Mouse (Mus musculus) stomach, postnatal 0 days (tissue): ENCODE measurements around the gene Olfr403. TPM values are rescaled to one million over a fixed set of nuclear protein-coding genes. Genes with fewer than 3 reads are reported as not detected.

Source experiments
- ATAC-seq: fragments of 200-750 bp; cut with Nextera tagmentation; 2 replicates; pipeline ENCODE4 v1.8.0; 2017; ENCODE audit not compliant: low FRiP score, low TSS enrichment
- DNase-seq: peaks from one replicate; pipeline ENCODE4 v3.0.0-alpha.2; 2016; ENCODE audit warnings: low spot score
- H3K27ac ChIP-seq: fragments of 300-500 bp; sonication (generic); replicated peaks from 2 replicates; pipeline ENCODE4 v1.5.1; 2014; ENCODE audit warnings: mild to moderate bottlenecking, control low read depth
- H3K27me3 ChIP-seq: fragments of 300-500 bp; sonication (generic); 2 replicates; pipeline ENCODE4 v1.6.1; 2014; ENCODE audit warnings: low read length; ENCODE audit not compliant: control insufficient read depth, insufficient read depth
- H3K36me3 ChIP-seq: fragments of 300-500 bp; sonication (generic); 2 replicates; pipeline ENCODE4 v1.6.1; 2014; ENCODE audit warnings: low read length, mixed read lengths; ENCODE audit not compliant: control insufficient read depth, insufficient read depth
- H3K4me1 ChIP-seq: fragments of 300-500 bp; sonication (generic); replicated peaks from 2 replicates; pipeline ENCODE4 v1.6.1; 2014; ENCODE audit warnings: antibody characterized with exemption; ENCODE audit not compliant: control insufficient read depth, insufficient read depth
- H3K4me2 ChIP-seq: fragments of 300-500 bp; sonication (generic); replicated peaks from 2 replicates; pipeline ENCODE4 v1.6.1; 2014; ENCODE audit warnings: low read depth, mild to moderate bottlenecking, control low read depth, moderate library complexity
- H3K4me3 ChIP-seq: fragments of 300-500 bp; sonication (generic); 2 replicates; pipeline ENCODE4 v1.5.1; 2014; ENCODE audit warnings: low read depth, low read length, control low read depth
- H3K9ac ChIP-seq: fragments of 300-500 bp; sonication (generic); 2 replicates; pipeline ENCODE4 v1.6.1; 2014; ENCODE audit warnings: mild to moderate bottlenecking, low read length, control low read depth, mixed read lengths
- H3K9me3 ChIP-seq: fragments of 300-500 bp; sonication (generic); 2 replicates; pipeline ENCODE4 v1.6.1; 2016; ENCODE audit warnings: low read length; ENCODE audit not compliant: control insufficient read depth
- CTCF ChIP-seq: IDR thresholded peaks from 2 replicates; pipeline ENCODE4 v1.5.1; 2016; ENCODE audit warnings: antibody characterized with exemption, low read depth, mild to moderate bottlenecking, moderate library complexity
- EP300 ChIP-seq: optimal IDR thresholded peaks from 2 replicates; pipeline ENCODE3; 2016; ENCODE audit warnings: antibody characterized with exemption
- WGBS: fragments of 180-500 bp; shearing (Covaris S2); extraction: QIAGEN DNeasy Blood & Tissue Kit; methylation state at CpG from one replicate; pipeline ENCODE4 v1.1.7; 2014; 5-methylcytosine and 5-hydroxymethylcytosine counted together
- polyA plus RNA-seq: library from polyadenylated mRNA; unstranded; fragments of >200 nt; fragmentation: Nextera tagmentation; extraction: Ambion mirVana; gene quantifications from 2 replicates; pipeline ENCODE4 v1.2.1, GENCODE M21; 2015

The Olfr403 gene
- polyA plus RNA-seq, 1 experiment from 2014 or later = not detected

- no peak overlapping the region for H3K4me2 ChIP-seq
- H3K9ac ChIP-seq = no peak overlapping the region
- DNase-seq = no peak
- H3K27me3 ChIP-seq = no peaks in the 10 kb centered on the region
- H3K36me3 ChIP-seq = no peaks in the 10 kb centered on the region
- H3K4me1 ChIP-seq = no peaks in the 10 kb centered on the region
- 67% methylated on average over 4 of the region's 4 CpGs for WGBS
- H3K9me3 ChIP-seq = no peaks in the 10 kb centered on the region
- peak; percentile 74 for ATAC-seq
- H3K4me3 ChIP-seq = no peak overlapping the region
- TF ChIP-seq CTCF (no peak), EP300 (no peak)
- no peak overlapping the region for H3K27ac ChIP-seq
Measured at GRCm38 (mm10) chr11:74183745-74184144, 2.3 kb upstream of the Olfr403 start.

DNA sequence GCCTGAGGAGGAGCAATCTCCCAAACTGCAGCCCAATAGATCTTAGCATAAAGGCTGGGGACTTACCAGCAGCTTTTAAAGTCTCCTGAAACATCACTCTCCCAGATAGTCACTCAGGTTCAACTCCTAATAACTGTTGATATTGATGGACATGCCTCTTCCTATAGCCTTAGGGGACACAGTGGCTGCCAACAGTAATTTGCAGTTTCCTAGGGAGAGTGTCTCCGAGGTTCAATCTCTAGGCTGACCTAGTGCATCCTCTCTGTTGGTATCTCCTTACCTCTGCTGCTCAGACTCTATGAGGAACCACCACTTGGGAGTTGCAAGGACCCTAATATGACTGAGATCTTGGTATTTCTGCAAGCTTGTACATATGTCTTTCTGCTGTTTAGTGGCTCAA lies 25.2 kb downstream of the Olfr403 start, which contains the start of gene Olfr43:
Gene Olfr43, minus strand, starts transcription at position 101 of the 400 bp plus-strand sequence.
- no peak within 1 kb of the TSS for H3K4me2 ChIP-seq
- H3K9me3 ChIP-seq = no peaks in the 10 kb centered on the region
- H3K4me1 ChIP-seq = no peaks in the 10 kb centered on the region
- H3K9ac ChIP-seq = no peak within 1 kb of the TSS
- TF ChIP-seq EP300 (no peak), CTCF (no peak)
- ATAC-seq = no peak
- no peaks in the 10 kb centered on the region for H3K27me3 ChIP-seq
- no peaks in the 10 kb centered on the region for H3K36me3 ChIP-seq
- no peak for DNase-seq
- no peak within 1 kb of the TSS for H3K4me3 ChIP-seq
- 67% methylated on average over 1 of the region's 1 CpGs for WGBS
- no peak within 1 kb of the TSS for H3K27ac ChIP-seq

DNA sequence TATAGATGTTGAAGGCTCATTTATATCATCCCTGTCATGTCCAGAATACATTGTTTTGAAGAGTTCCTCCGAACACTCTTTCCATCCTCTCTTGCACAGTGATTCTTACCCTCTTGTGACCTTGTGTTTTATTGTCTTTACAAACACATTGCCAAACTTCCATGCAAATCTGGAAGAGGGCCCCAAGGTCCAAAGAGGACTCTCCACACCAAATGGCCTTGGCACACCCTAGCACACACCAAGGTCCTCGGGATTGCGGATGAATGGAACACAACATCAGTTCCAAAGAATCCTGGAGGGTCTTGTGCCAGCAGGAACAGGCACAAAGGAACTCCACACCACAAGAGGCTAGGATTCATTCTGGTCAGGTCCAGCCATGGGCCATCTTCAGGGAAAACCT lies 55.2 kb downstream of the Olfr403 start:
- no peak for TF ChIP-seq EP300
- TF ChIP-seq CTCF = no peak
- no peaks in the 10 kb centered on the region for H3K36me3 ChIP-seq
- H3K4me1 ChIP-seq = no peaks in the 10 kb centered on the region
- no peak overlapping the region for H3K9ac ChIP-seq
- DNase-seq = no peak
- no peak for ATAC-seq
- no peak overlapping the region for H3K4me3 ChIP-seq
- 91% methylated on average over 3 of the region's 3 CpGs for WGBS
- no peaks in the 10 kb centered on the region for H3K27me3 ChIP-seq
- H3K27ac ChIP-seq = no peak overlapping the region
- no peaks in the 10 kb centered on the region for H3K9me3 ChIP-seq
- H3K4me2 ChIP-seq = no peak overlapping the region

Other genes with a start within 250 kb of the Olfr403 start
- 0.08 TPM in 1 of 2 replicates, not detected in the other for gene Olfr23, start 249.6 kb upstream of the Olfr403 start, polyA plus RNA-seq
- gene Olfr397, start 225.4 kb upstream of the Olfr403 start, polyA plus RNA-seq = not detected in 2 replicates
- 0.01 TPM in 1 of 2 replicates, not detected in the other for gene Olfr398, start 195.8 kb upstream of the Olfr403 start, polyA plus RNA-seq
- gene Olfr139, start 129.7 kb upstream of the Olfr403 start, polyA plus RNA-seq = not detected in 2 replicates
- not detected in 2 replicates for gene Olfr399, start 129.6 kb upstream of the Olfr403 start, polyA plus RNA-seq
- gene Zfp616, start 116.3 kb upstream of the Olfr403 start, polyA plus RNA-seq = not detected in 2 replicates
- not detected in 2 replicates for gene Olfr401, start 72.5 kb upstream of the Olfr403 start, polyA plus RNA-seq
- gene Olfr402, start 32.7 kb upstream of the Olfr403 start, polyA plus RNA-seq = not detected in 2 replicates
- not detected in 2 replicates for gene Olfr43, start 25.1 kb downstream of the Olfr403 start, polyA plus RNA-seq
- gene Olfr406, start 73.6 kb downstream of the Olfr403 start, polyA plus RNA-seq = not detected in 2 replicates
- gene Olfr59, start 97.5 kb downstream of the Olfr403 start, polyA plus RNA-seq = not detected in 2 replicates
- gene Olfr410, start 151.8 kb downstream of the Olfr403 start, polyA plus RNA-seq = not detected in 2 replicates
- not detected in 2 replicates for gene Olfr411, start 166.4 kb downstream of the Olfr403 start, polyA plus RNA-seq
- not detected in 2 replicates for gene Olfr412, start 175.8 kb downstream of the Olfr403 start, polyA plus RNA-seq